ENCODE assay signal across 8 mouse cellular contexts in genomic region chr8:126592381-126592770, GRCm38 (mm10). TPM values are rescaled to one million over a fixed set of nuclear protein-coding genes. Genes with fewer than 3 reads are reported as not detected.
DNase-seq lines count a peak whose midpoint lies in the region; ATAC-seq and TF ChIP-seq lines count a peak whose summit lies in the region.

No protein-coding gene starts in this region.

- peaks cover 72% of the 10 kb centered on the region for H3K79me2 ChIP-seq in MEL (ENCODE audit: control insufficient read depth, insufficient read depth, low read length, poor library complexity)

- no peak for TF ChIP-seq RAD21 in MEL (IDR thresholded peaks at IDR 0.05; ENCODE audit: low read depth, low read length)

- H3K4me1 ChIP-seq in MEL (ENCODE audit: control insufficient read depth in 1 of 2, insufficient read depth in 2 of 2, low read length in 2 of 2) = peaks cover 9 to 19% of the 10 kb centered on the region in 2 experiments
- peaks cover 34% of the 10 kb centered on the region for H3K4me1 ChIP-seq in heart, embryonic 12.5 days (replicated peaks)
- peaks cover 47% of the 10 kb centered on the region for H3K4me1 ChIP-seq in limb, embryonic 15.5 days
- H3K4me1 ChIP-seq in neural tube, embryonic 14.5 days (ENCODE audit: control insufficient read depth, insufficient read depth, low read length) = peaks cover 50% of the 10 kb centered on the region

- peak overlapping the region; percentile 79 to 90 for H3K4me3 ChIP-seq in MEL (ENCODE audit: control insufficient read depth in 1 of 2, insufficient read depth in 1 of 2, low read depth in 2 of 2, low read length in 2 of 2)
- H3K4me3 ChIP-seq in heart, embryonic 12.5 days = peak overlapping the region; percentile 97
- H3K4me3 ChIP-seq in limb, embryonic 15.5 days = peak overlapping the region; percentile 82
- H3K4me3 ChIP-seq in neural tube, embryonic 14.5 days (ENCODE audit: low read depth, low read length) = peak overlapping the region; percentile 100

- TF ChIP-seq CTCF in MEL (IDR thresholded peaks at IDR 0.05 in 2 of 3, conservative IDR thresholded peaks at IDR 0.05 in 1 of 3; ENCODE audit: control insufficient read depth in 1 of 3, insufficient read depth in 1 of 3, low read depth in 2 of 3, low read length in 3 of 3, poor library complexity in 1 of 3, severe bottlenecking in 1 of 3) = no peak

- H3K9ac ChIP-seq in MEL (ENCODE audit: control insufficient read depth, low read depth, low read length, poor library complexity, severe bottlenecking) = peak overlapping the region; percentile 95
- H3K9ac ChIP-seq in heart, embryonic 12.5 days = peak overlapping the region; percentile 100
- peak overlapping the region; percentile 100 for H3K9ac ChIP-seq in limb, embryonic 15.5 days
- H3K9ac ChIP-seq in neural tube, embryonic 14.5 days (replicated peaks; ENCODE audit: low read depth, low read length) = peak overlapping the region; percentile 99

- H3K9me3 ChIP-seq in MEL (replicated peaks; ENCODE audit: insufficient read depth, low read length) = no peaks in the 10 kb centered on the region
- no peaks in the 10 kb centered on the region for H3K9me3 ChIP-seq in heart, embryonic 12.5 days (replicated peaks)
- H3K9me3 ChIP-seq in limb, embryonic 15.5 days = no peaks in the 10 kb centered on the region
- H3K9me3 ChIP-seq in neural tube, embryonic 14.5 days (ENCODE audit: control insufficient read depth, low read length) = no peaks in the 10 kb centered on the region

- TF ChIP-seq EP300 in MEL (IDR thresholded peaks at IDR 0.05; ENCODE audit: low read depth in 1 of 2, low read length in 2 of 2) = no peak

- WGBS in heart, embryonic 12.5 days = 0% methylated on average over 41 of the region's 45 CpGs
- under 1% methylated on average over 40 of the region's 45 CpGs for WGBS in limb, embryonic 15.5 days
- under 1% methylated on average over 39 of the region's 45 CpGs for WGBS in neural tube, embryonic 14.5 days

- peak; percentile 37 to 51 for DNase-seq in layer of hippocampus, postnatal 36 days
- no peak for DNase-seq in layer of hippocampus, adult 9-11 months
- peak; percentile 45 for DNase-seq in MEL (ENCODE audit: low read depth, low spot score)
- peak; percentile 75 to 78 for DNase-seq in cerebellum, postnatal 10 days

- H3K27me3 ChIP-seq in MEL (ENCODE audit: control insufficient read depth in 1 of 2, insufficient read depth in 2 of 2, low read length in 2 of 2) = no peaks in the 10 kb centered on the region
- no peaks in the 10 kb centered on the region for H3K27me3 ChIP-seq in heart, embryonic 12.5 days (replicated peaks)
- H3K27me3 ChIP-seq in limb, embryonic 15.5 days = no peaks in the 10 kb centered on the region
- no peaks in the 10 kb centered on the region for H3K27me3 ChIP-seq in neural tube, embryonic 14.5 days (ENCODE audit: control insufficient read depth, insufficient read depth, low read length)

- no peak for ATAC-seq in heart, embryonic 12.5 days (ENCODE audit: insufficient number of reproducible peaks, low FRiP score)
- no peak for ATAC-seq in limb, embryonic 15.5 days (ENCODE audit: insufficient number of reproducible peaks, low FRiP score, low TSS enrichment, low read depth)
- ATAC-seq in neural tube, embryonic 14.5 days (ENCODE audit: low read depth) = no peak
- ATAC-seq in monocyte, adult 5-6 weeks (replicated peaks; ENCODE audit: insufficient number of reproducible peaks, low FRiP score, low TSS enrichment, poor library complexity, severe bottlenecking) = no peak

- H3K36me3 ChIP-seq in MEL (ENCODE audit: control insufficient read depth in 1 of 2, insufficient read depth in 2 of 2, low read length in 2 of 2) = peaks cover 19 to 23% of the 10 kb centered on the region in 2 experiments
- peaks cover 31% of the 10 kb centered on the region for H3K36me3 ChIP-seq in heart, embryonic 12.5 days
- H3K36me3 ChIP-seq in limb, embryonic 15.5 days = peaks cover 6% of the 10 kb centered on the region; the same call in 1 of the 2 replicates
- H3K36me3 ChIP-seq in neural tube, embryonic 14.5 days (ENCODE audit: control insufficient read depth, insufficient read depth, low read length) = 0 out of 2 replicates have a peak, but pooled peaks cover 4% of the 10 kb centered on the region

- H3K4me2 ChIP-seq in heart, embryonic 12.5 days = peak overlapping the region; percentile 97
- H3K4me2 ChIP-seq in limb, embryonic 15.5 days = peak overlapping the region; percentile 73
- peak overlapping the region; percentile 98 for H3K4me2 ChIP-seq in neural tube, embryonic 14.5 days (ENCODE audit: low read depth, low read length)

- no peak; a peak in 1 of 4 replicates for TF ChIP-seq POLR2A in MEL (IDR thresholded peaks at IDR 0.05; ENCODE audit: control insufficient read depth in 1 of 2, insufficient read depth in 1 of 2, low read depth in 1 of 2, low read length in 2 of 2, poor library complexity in 1 of 2)

- peak overlapping the region; percentile 62 for H3K27ac ChIP-seq in MEL (ENCODE audit: control insufficient read depth, low read depth, low read length)
- peak overlapping the region; percentile 100 for H3K27ac ChIP-seq in heart, embryonic 12.5 days (ENCODE audit: poor library complexity, severe bottlenecking)
- H3K27ac ChIP-seq in limb, embryonic 15.5 days = peak overlapping the region; percentile 100
- H3K27ac ChIP-seq in neural tube, embryonic 14.5 days (ENCODE audit: low read depth, low read length) = peak overlapping the region; percentile 96

TF ChIP-seq in MEL, 35 proteins besides CTCF, POLR2A, EP300 and RAD21:
- TF ChIP-seq SMC3 (IDR thresholded peaks at IDR 0.05; ENCODE audit: low read depth, low read length) = no peak
- TF ChIP-seq TCF12 (IDR thresholded peaks at IDR 0.05; ENCODE audit: low read depth, low read length) = no peak
- no peak for TF ChIP-seq SIN3A (IDR thresholded peaks at IDR 0.05; ENCODE audit: low read length)
- no peak for TF ChIP-seq ELF1 (IDR thresholded peaks at IDR 0.05; ENCODE audit: low read depth, low read length)
- no peak for TF ChIP-seq NRF1 (IDR thresholded peaks at IDR 0.05; ENCODE audit: insufficient read depth, low read depth, low read length, poor library complexity, severe bottlenecking)
- TF ChIP-seq MYC (IDR thresholded peaks at IDR 0.05; ENCODE audit: low read depth, low read length) = no peak
- no peak; the same call in 1 of the 2 replicates for TF ChIP-seq UBTF (IDR thresholded peaks at IDR 0.05; ENCODE audit: borderline replicate concordance, insufficient read depth, low read depth, low read length)

RNA-seq across cellular contexts. Expression of gene Irf2bp2, which starts 1.4 kb away (rescaled TPM):
- 10 to 100 TPM; 61.4 to 61.6 TPM for total RNA-seq in layer of hippocampus, postnatal 36 days (2021)
- total RNA-seq in MEL (2012; rRNA removed) = 30.4 and 37.2 TPM in 2 replicates
- polyA plus RNA-seq in MEL (2012; ENCODE audit: insufficient read depth in 1 of 2, insufficient read length in 2 of 2, low read depth in 1 of 2, low replicate concordance in 2 of 2, missing spikeins in 1 of 2) = 10 to 100 TPM in 1 of 2 experiments, not detected in 1; 17.1 TPM
- 8.9 and 9.7 TPM in 2 replicates for polyA plus RNA-seq in heart, embryonic 12.5 days (2016; fragmentation: Nextera tagmentation; extraction: Ambion mirVana)
- polyA plus RNA-seq in limb, embryonic 15.5 days (2015; fragmentation: Nextera tagmentation; extraction: Ambion mirVana) = 11.0 and 12.8 TPM in 2 replicates
- polyA plus RNA-seq in neural tube, embryonic 14.5 days (2014; fragmentation: Nextera tagmentation; extraction: Ambion mirVana) = 8.5 and 8.8 TPM in 2 replicates
- total RNA-seq in monocyte, adult 5-6 weeks (2017) = 41.2 to 53.3 TPM (median 48.5 TPM) in 3 replicates
